Mouse (Mus musculus): ENCODE results near the gene Smoc1. TPM values are rescaled to one million over a fixed set of nuclear protein-coding genes. Genes with fewer than 3 reads are reported as not detected.

Smoc1 gene
- polyA plus RNA-seq, 2 experiments from 2014 or later: 0.51 to 0.61 TPM

GRCm38 (mm10) chr12:81085244-81085643, 58.6 kb downstream of the Smoc1 start:
- ATAC-seq: no peak

DNA sequence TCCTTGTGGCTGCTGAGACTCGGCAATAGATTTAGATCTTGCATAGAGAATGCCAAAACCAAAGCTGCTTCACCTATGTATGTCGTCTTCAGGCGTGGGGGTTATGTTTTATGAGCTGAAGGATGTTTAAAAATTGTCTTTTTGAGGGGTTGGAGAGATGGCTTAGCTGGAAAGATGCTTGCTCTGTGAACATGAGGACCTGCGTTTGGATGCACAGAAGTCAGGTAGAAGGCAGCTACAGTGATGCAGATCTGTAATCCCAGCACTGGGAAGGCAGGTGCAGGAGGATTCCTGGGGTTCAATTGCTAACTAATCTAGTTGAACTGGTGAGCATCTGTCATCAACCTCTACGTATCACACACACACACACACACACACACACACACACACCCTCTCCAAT, 61.5 kb downstream of the Smoc1 start:
- no peak for ATAC-seq

- ATAC-seq: no peak
Observed at GRCm38 (mm10) chr12:81091641-81092040, 65.0 kb downstream of the Smoc1 start.

GRCm38 (mm10) chr12:81092641-81093040, 66.0 kb downstream of the Smoc1 start:
- no peak for ATAC-seq

DNA sequence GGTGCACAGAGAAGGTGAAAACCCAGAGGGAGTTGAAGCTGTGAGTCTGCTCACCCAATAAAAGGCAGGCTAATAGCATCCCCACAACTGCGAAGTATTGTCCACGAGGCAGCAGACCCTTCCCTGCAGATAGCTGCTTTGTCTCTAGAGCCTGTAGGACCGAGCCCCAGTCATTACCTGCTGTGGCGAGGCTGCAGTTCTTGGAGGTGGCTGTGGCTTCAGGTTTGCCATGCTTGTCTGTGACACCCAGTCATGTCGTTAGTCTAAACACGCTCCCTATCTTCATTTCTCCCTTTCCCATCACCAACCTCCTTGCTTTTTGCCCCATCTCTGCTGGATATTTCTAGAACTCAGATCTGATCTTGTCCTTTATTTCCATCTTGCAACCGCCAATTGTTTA, 66.6 kb downstream of the Smoc1 start:
- no peak for ATAC-seq

- ATAC-seq: no peak
Observed at GRCm38 (mm10) chr12:81094766-81095405, 68.3 kb downstream of the Smoc1 start.

DNA sequence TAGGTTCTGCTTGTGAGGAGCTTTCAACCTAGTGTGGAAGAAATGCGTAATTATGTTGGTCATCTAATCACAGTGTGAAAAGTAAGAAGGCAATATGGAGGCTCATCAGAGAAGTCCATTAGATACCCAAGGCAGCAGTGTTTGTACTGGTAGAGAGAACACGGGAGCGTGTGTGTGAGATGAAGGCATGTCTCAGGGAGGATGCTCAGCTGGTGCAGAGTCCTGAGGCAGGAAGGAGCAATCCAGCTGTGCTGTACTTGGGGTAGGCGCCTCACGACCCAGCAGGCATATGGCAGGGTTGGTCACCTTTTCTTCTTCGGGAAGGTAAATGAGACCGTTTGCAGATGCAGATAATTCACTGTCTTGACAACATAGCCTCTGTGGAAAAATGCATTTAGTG, 70.7 kb downstream of the Smoc1 start:
- no peak for ATAC-seq

- ATAC-seq: no peak
Observed at GRCm38 (mm10) chr12:81097738-81098137, 71.1 kb downstream of the Smoc1 start.

DNA sequence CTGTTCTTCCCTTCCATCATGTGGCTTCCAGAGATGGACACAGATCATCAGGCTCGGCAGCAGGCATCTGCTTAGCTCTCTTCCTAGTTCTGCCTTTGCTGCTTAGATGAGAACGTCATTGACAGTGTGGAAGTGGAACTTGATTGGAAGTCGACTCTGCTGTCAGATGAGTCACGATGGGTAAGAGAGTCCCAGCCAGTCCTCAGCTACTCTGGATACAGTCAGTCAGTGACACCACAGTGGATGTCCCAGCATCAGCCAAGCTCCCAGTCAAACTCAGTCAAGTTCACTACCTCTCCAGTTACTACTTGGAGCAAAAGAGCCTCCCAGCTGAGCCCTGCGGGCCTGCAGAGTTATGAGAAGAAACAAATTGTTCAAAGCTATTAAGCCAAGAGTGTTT, 72.6 kb downstream of the Smoc1 start:
- ATAC-seq: no peak

- ATAC-seq: no peak
Observed at GRCm38 (mm10) chr12:81101691-81102090, 75.1 kb downstream of the Smoc1 start.

- ATAC-seq: no peak
Observed at GRCm38 (mm10) chr12:81104546-81104945, 77.9 kb downstream of the Smoc1 start.

GRCm38 (mm10) chr12:81105721-81106633, 79.4 kb downstream of the Smoc1 start:
- ATAC-seq: no peak

GRCm38 (mm10) chr12:81107278-81108100, 80.9 kb downstream of the Smoc1 start:
- no peak for ATAC-seq

DNA sequence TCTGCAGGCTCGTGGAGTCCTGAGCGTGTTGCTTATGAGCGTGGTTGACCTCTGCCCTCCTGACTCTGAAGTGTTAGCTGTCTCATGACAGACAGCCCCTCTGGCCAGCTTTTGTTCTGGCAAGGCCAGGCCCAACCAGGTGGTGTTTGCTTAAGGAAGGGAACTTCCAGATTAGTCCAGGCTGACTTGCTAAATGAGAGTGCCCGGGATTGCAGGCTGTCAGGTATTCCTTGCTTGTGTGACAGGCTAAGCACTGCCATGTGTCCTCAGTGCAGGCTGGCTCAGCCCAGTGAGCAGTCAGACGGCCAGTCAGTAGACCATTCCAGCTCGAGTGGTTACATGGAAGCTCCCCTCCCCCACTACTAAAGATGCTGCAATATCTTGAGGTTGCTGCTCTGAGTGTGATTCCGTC, 82.0 kb downstream of the Smoc1 start:
- ATAC-seq: no peak

- no peak for ATAC-seq
Observed at GRCm38 (mm10) chr12:81110006-81110405, 83.4 kb downstream of the Smoc1 start.

- no peak for ATAC-seq
Observed at GRCm38 (mm10) chr12:81112321-81112720, 85.7 kb downstream of the Smoc1 start.

- ATAC-seq: no peak
Observed at GRCm38 (mm10) chr12:81120301-81120700, 93.7 kb downstream of the Smoc1 start.

DNA sequence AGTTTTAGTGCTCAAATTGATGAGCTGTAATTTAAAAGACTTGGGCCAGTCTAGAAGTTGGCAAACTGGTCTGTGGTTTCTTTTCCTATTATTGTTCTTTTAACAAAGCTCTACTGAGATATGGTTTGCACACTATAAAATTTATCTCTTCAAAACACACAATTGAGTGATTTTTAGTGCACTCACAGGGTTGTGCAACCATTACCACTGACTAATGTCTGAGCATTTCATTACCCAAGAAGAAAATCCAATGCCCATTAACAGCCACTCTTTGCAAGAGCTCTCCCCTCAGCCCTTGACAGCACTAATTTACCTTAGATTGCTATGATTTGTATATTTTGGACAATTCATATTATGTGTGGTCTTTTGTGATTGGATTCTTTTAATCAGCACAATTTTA, 97.2 kb downstream of the Smoc1 start:
- no peak for ATAC-seq

DNA sequence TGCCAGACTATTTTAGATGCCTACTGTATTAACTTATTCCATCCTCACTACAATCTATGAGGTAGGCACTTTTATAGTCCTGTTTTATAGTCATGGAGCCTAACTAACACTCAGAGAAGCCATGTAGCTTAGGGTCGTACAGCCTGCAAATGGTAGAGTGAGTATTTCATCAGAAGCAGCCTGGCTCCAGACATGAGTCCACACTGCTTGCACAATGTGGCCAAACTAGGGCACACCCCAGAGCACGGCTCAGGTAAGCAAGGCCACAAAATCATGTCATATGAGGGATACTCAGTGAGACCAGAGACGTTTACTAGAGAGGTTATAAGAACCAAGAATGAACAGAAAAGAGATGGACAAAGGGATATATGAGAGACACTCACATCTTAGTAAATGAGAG, 100.2 kb downstream of the Smoc1 start:
- no peak for ATAC-seq

DNA sequence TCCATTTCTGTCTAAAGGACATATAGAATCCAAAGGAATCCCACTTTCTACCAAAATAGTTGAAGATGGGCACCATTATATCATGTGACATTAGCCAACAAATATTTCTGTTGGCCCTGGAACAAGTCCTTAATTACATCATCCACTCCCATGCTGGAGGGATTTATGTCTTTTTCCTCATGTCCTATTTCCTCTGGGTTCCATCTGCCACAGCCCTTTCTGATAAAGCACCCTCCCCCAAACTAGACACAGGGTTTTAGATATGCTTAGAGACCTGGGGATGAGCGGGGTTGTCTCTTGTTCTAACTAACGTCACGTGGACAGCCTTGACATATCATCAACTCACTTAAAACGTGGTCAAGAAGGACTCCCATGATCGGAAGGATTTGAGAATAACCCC, 102.1 kb downstream of the Smoc1 start:
- no peak for ATAC-seq

GRCm38 (mm10) chr12:81130692-81131091, 104.1 kb downstream of the Smoc1 start:
- no peak for ATAC-seq

DNA sequence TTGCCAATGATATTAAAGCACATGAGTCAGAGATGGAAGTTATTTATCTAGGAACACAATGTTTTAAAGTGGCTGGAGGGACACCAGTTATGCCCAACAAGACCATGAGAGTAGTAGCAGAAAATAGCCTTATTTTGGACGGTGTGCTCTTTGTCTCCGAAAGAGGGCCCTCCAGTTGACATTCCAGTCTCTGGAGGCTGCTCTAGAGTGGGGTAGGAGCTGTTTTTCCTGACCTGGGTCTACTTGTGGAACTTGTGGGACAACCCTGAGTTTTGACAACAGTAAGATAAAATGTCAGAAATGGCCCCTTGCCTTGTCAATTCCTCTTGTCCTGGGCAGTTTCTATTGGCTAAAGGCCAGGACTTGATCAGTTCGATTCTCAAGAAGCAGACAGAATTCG, 104.5 kb downstream of the Smoc1 start:
- ATAC-seq: no peak

DNA sequence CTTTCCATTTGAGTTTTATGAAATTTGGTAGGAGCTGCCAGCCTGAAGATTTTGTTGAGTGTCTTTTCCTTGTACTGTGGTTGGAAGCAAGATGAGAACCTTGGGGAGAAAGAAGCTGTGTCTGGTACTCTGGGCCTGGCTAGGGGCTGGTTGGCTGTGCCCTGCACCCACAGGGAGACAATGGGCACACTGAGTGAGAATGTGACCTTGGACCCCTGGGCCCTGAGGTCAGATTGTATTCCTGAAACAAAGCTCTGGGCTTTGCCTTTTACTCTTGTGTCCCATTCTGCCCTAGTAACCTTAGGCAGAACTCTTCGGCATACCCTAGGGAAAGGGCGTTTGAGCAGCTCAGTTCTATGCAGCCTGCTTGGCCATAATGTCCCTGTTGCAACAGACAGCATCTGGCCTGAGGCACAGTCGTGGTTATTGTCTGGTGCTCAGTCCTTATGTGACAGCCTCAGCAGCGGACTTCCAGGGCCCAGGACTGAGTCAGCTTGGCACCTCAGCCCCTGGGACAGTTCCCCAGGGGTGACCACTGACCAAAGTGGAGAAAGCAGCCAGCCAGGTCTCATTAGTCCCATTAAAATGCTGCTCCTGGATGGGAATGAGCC, 106.6 kb downstream of the Smoc1 start:
- no peak for ATAC-seq

All from CD4-positive, CD25-positive, alpha-beta regulatory T cell, adult 4 months (primary cell).